Mouse (Mus musculus) limb, embryonic 12.5 days (tissue): Measurements from ENCODE around the gene Lmntd1. TPM values are rescaled to one million over a fixed set of nuclear protein-coding genes. Genes with fewer than 3 reads are reported as not detected.

ENCODE experiments used
- ATAC-seq: fragments of 200-750 bp; cut with Nextera tagmentation; 2 replicates; pipeline ENCODE4 v1.8.0; 2017; ENCODE audit warnings: low read depth, moderate TSS enrichment; ENCODE audit not compliant: insufficient number of reproducible peaks, insufficient read depth, low FRiP score, low TSS enrichment
- H3K27ac ChIP-seq: fragments of 300-500 bp; sonication (generic); 2 replicates; pipeline ENCODE4 v1.5.1; 2016; ENCODE audit warnings: mild to moderate bottlenecking, moderate library complexity
- H3K27me3 ChIP-seq: fragments of 300-500 bp; sonication (generic); 2 replicates; pipeline ENCODE4 v1.6.1; 2016; ENCODE audit warnings: mild to moderate bottlenecking, moderate library complexity
- H3K36me3 ChIP-seq: fragments of 300-500 bp; sonication (generic); 2 replicates; pipeline ENCODE4 v1.6.1; 2016; ENCODE audit warnings: mild to moderate bottlenecking, moderate library complexity
- H3K4me1 ChIP-seq: fragments of 300-500 bp; sonication (generic); replicated peaks from 2 replicates; pipeline ENCODE4 v1.6.1; 2016
- H3K4me2 ChIP-seq: fragments of 300-500 bp; sonication (generic); 2 replicates; pipeline ENCODE4 v1.6.1; 2016; ENCODE audit warnings: mild to moderate bottlenecking, moderate library complexity
- H3K4me3 ChIP-seq: fragments of 300-500 bp; sonication (generic); replicated peaks from 2 replicates; pipeline ENCODE4 v1.5.1; 2016; ENCODE audit warnings: mild to moderate bottlenecking
- H3K9ac ChIP-seq: fragments of 300-500 bp; sonication (generic); replicated peaks from 2 replicates; pipeline ENCODE4 v1.6.1; 2016; ENCODE audit warnings: mild to moderate bottlenecking, moderate library complexity
- H3K9me3 ChIP-seq: fragments of 300-500 bp; sonication (generic); 2 replicates; pipeline ENCODE4 v1.6.1; 2016; ENCODE audit warnings: mild to moderate bottlenecking, moderate library complexity
- WGBS: fragments of 180-500 bp; shearing (Covaris S2); methylation state at CpG from one replicate; pipeline ENCODE4 v1.1.7; 2016; 5-methylcytosine and 5-hydroxymethylcytosine counted together
- polyA plus RNA-seq: library from polyadenylated mRNA; unstranded; fragments of >200 nt; fragmentation: Nextera tagmentation; extraction: Ambion mirVana; gene quantifications from 2 replicates; pipeline ENCODE4 v1.2.1, GENCODE M21; 2016

Lmntd1 gene
- polyA plus RNA-seq, 1 experiment from 2014 or later, result 0.18 TPM

DNA sequence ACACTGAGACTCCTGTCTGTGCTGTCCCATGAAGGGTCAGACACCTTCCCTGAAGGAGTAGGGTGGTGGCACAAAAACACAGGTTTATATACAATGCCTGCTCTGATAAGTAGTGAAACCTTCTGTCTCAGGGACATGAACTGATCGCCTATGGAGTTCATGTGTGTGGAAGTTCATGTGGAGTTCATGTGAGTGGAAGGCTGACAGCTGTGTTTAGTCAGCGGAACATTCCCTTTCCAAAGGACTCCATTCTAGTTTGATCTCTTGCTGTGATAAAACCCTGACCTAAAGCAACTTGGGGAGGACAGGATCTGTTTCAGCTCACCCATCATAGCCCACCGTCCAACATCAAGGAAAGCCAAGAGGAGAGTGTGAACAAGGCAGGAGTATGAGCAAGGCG is 22.6 kb upstream of the Lmntd1 start:
- 73% methylated on average over 4 of the region's 4 CpGs for WGBS
- Histone ChIP-seq H3K4me2 (no peak overlapping the region), H3K4me1 (0 out of 2 replicates have a peak, but pooled peaks cover 3% of the 10 kb centered on the region), H3K9ac (no peak overlapping the region), H3K36me3 (no peaks in the 10 kb centered on the region), H3K27ac (no peak overlapping the region), H3K27me3 (no peaks in the 10 kb centered on the region), H3K4me3 (no peak overlapping the region), H3K9me3 (peaks cover 10% of the 10 kb centered on the region; the same call in 1 of the 2 replicates)
- ATAC-seq, result no peak

DNA sequence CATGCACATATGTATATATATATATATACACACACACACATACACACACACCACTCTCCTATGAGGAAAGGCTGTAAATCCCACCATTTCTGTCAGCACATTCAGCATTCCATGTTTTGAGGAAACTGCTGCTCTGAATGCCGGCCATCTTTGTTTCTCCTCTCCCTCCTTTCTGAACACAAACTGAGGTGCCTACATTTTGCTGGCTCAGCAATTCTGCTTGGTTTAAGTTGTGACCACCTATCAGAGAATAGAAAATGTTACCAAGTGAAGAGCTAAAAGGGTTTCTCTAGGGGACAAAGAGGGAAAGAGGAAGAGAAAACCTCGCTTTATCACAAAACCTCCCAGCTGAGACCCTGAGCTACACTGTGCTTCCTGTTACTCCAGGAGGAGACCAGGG is 20.3 kb upstream of the Lmntd1 start:
- Histone ChIP-seq H3K27ac (no peak overlapping the region), H3K9ac (no peak overlapping the region), H3K27me3 (no peaks in the 10 kb centered on the region), H3K4me1 (0 out of 2 replicates have a peak, but pooled peaks cover 3% of the 10 kb centered on the region), H3K36me3 (no peaks in the 10 kb centered on the region), H3K4me3 (no peak overlapping the region), H3K4me2 (no peak overlapping the region), H3K9me3 (0 out of 2 replicates have a peak, but pooled peaks cover 4% of the 10 kb centered on the region)
- WGBS, result 78% methylated on average over 2 of the region's 2 CpGs
- no peak for ATAC-seq

DNA sequence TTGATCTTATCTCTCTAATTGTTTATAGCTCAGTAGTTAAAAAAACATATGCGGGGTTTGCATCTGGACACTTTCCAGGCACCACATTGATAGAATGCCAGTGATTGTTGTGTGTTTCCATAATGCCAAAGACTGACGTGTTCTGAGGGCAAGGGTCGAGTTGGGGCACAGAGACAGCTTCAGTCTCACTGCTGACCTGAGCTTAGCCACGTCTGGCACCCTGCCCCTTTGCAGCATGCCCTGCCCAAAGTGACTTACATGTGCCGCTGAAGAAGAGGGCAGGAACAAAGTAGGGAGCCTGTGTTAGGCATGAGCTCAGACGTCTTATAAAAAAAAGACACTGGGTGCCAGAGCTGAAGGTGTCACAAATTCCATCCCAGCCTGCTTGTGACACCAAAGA is 16.1 kb upstream of the Lmntd1 start:
- 0 out of 2 replicates have a peak, but pooled peaks cover 4% of the 10 kb centered on the region for H3K9me3 ChIP-seq
- no peak overlapping the region for H3K27ac ChIP-seq
- no peaks in the 10 kb centered on the region for H3K36me3 ChIP-seq
- no peak overlapping the region for H3K4me3 ChIP-seq
- ATAC-seq, result no peak
- no peak overlapping the region for H3K9ac ChIP-seq
- H3K27me3 ChIP-seq, result no peaks in the 10 kb centered on the region
- H3K4me2 ChIP-seq, result no peak overlapping the region
- 60% methylated on average over 6 of the region's 6 CpGs for WGBS
- H3K4me1 ChIP-seq, result 0 out of 2 replicates have a peak, but pooled peaks cover 10% of the 10 kb centered on the region

DNA sequence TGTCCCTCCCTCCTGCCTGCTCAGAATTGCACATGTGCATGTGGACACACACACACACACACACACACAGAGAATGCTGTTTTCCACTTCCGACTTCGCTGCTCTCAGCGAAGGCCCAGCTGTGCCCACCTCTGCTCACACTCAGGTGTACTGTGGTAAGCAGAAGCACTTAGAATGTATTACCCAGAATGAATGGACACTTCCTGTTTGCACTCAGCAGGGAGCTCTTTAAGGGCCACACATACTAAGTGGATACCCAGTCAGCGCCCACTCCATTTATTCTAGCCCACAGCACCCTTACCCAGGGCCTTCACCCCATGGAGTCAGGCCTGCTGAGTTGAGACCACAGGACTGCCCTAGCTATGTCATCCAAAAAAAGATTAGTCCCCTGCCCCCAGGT is 9.0 kb upstream of the Lmntd1 start:
- ATAC-seq, result no peak
- peaks cover 1% of the 10 kb centered on the region; the same call in 1 of the 2 replicates for H3K4me1 ChIP-seq
- H3K27me3 ChIP-seq, result no peaks in the 10 kb centered on the region
- no peak overlapping the region for H3K4me2 ChIP-seq
- no peak overlapping the region for H3K9ac ChIP-seq
- WGBS, result 85% methylated on average over 4 of the region's 4 CpGs
- no peak overlapping the region for H3K4me3 ChIP-seq
- no peaks in the 10 kb centered on the region for H3K9me3 ChIP-seq
- H3K27ac ChIP-seq, result no peak overlapping the region
- no peaks in the 10 kb centered on the region for H3K36me3 ChIP-seq

DNA sequence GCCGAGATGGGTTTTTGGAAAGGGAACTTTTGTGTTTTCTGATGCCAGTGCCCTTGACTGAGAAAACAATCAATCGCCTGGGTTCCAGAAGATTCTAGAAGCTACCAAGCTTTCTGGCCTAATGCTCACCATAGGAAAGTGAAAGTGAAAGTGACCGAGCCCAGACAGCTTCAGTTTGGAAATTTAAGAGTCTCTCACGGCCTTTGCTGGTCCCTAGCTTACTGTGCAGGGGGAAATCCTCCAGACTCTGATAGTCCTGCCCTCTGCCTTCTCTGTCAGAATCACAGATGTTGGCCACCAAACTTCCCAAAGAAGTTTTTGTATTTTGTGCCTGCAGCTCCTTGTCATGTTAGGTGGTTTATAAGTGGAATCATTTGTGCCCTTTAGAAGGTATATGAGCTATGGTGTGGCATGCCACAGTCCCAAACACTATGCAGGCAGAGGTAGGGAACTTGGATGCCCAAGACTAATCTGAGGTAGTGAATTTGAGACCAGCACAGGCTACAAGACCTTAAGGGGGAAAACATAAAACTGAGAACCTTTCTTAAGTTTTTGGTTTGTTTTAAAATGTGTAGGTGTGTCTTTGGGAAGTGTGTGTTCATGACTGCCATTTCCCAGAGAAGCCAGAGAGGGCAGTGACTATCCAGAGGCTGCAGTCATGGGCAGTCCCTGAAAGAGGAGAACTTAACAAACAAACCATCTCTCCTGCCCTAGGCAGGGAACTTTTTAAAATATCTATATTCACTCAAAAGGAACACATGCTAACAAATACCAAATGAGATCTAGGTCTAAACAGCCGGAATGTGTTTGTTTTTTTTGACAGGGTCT is 2.5 kb upstream of the Lmntd1 start:
- no peaks in the 10 kb centered on the region for H3K27me3 ChIP-seq
- H3K9ac ChIP-seq, result no peak overlapping the region
- H3K27ac ChIP-seq, result no peak overlapping the region
- ATAC-seq, result no peak
- 83% methylated on average over 5 of the region's 5 CpGs for WGBS
- 0 out of 2 replicates have a peak, but pooled peaks cover 4% of the 10 kb centered on the region for H3K9me3 ChIP-seq
- H3K4me3 ChIP-seq, result no peak overlapping the region
- no peak overlapping the region for H3K4me2 ChIP-seq
- no peaks in the 10 kb centered on the region for H3K36me3 ChIP-seq
- peaks cover 7% of the 10 kb centered on the region; the same call in 1 of the 2 replicates for H3K4me1 ChIP-seq

DNA sequence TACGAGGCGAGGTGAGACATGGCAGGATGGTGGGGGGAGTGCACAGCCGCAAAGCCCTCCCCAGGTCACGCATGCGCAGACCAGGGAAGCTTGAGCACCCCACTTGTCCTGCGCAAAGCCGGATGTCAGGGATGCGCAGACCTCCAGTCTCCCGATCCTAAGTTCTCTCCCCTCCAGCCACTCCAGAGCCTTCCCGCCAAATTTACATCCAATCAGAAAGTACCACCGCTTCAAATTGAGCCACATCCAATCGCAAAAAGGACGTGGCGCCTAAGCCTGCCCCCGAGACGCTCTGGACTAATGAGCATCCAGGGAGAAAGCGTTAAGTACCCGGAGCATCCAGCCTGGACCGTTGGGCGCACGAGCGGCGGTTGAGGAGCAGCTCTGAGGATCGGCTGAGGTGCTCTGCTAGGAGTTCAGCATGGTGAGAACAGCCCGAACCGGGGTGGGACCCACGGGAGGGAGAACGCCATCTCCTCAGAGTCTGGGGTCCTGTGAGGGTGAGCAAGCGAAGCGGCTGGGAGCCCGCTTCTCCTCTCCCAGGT is 1.6 kb upstream of the Lmntd1 start, which contains the start of gene Tuba3b:
Gene Tuba3b, plus strand, starts transcription at position 92 of the 545 bp plus-strand sequence.
- no peak within 1 kb of the TSS for H3K4me3 ChIP-seq
- no peaks in the 10 kb centered on the region for H3K36me3 ChIP-seq
- WGBS, result 95% methylated on average over 31 of the region's 31 CpGs
- no peak for ATAC-seq
- H3K4me1 ChIP-seq, result peaks cover 7% of the 10 kb centered on the region; the same call in 1 of the 2 replicates
- H3K4me2 ChIP-seq, result no peak within 1 kb of the TSS
- H3K9ac ChIP-seq, result no peak within 1 kb of the TSS
- no peak within 1 kb of the TSS for H3K27ac ChIP-seq
- H3K9me3 ChIP-seq, result 0 out of 2 replicates have a peak, but pooled peaks cover 4% of the 10 kb centered on the region
- H3K27me3 ChIP-seq, result no peaks in the 10 kb centered on the region

DNA sequence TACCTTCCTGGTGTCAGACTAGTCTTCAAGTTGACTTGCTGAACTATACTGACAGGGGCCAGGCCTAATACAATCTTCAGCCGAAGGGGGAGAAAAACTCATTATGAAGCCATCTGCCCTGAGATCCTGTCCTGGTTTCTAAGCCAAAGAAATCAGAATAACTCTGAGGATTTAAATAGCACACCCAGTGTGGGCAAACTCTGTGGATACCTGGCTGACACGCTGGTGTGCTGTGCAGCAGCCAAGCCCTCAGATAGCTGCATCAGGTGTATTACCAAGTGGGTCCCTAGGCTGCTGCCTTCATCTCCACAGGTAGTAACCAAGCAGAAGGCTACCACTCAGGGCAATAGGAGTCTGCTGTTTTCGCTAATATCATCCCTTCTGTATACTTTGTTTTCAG is 1.5 kb downstream of the Lmntd1 start:
- no peaks in the 10 kb centered on the region for H3K36me3 ChIP-seq
- H3K9me3 ChIP-seq, result 0 out of 2 replicates have a peak, but pooled peaks cover 4% of the 10 kb centered on the region
- H3K4me2 ChIP-seq, result no peak overlapping the region
- no peaks in the 10 kb centered on the region for H3K27me3 ChIP-seq
- no peak overlapping the region for H3K9ac ChIP-seq
- WGBS, result 83% methylated on average over 3 of the region's 3 CpGs
- H3K4me1 ChIP-seq, result peaks cover 11% of the 10 kb centered on the region; the same call in 1 of the 2 replicates
- H3K4me3 ChIP-seq, result no peak overlapping the region
- H3K27ac ChIP-seq, result no peak overlapping the region
- no peak for ATAC-seq

DNA sequence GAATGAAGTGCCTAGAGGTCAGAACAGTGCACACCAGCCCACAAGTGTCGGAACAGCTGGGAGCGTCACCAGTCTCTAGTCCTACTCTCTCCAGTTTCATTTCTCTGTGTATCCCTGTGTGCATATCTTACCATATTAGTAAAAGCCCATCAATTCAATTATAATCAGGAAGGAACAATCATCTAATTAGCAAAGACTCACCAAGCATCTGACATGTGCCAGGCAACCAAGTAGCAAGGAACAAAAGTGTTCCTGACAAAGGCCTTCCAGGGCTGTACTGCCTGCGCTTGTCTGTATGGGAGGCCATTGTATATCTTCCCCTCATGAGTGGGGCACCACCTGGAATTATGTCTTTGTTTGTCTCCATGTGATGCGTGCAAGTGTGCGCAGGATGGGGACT is 3.2 kb downstream of the Lmntd1 start:
- Histone ChIP-seq H3K4me3 (no peak overlapping the region), H3K9me3 (0 out of 2 replicates have a peak, but pooled peaks cover 4% of the 10 kb centered on the region), H3K27me3 (no peaks in the 10 kb centered on the region), H3K9ac (no peak overlapping the region), H3K4me1 (peaks cover 17% of the 10 kb centered on the region), H3K27ac (no peak overlapping the region), H3K36me3 (no peaks in the 10 kb centered on the region), H3K4me2 (no peak overlapping the region)
- 94% methylated on average over 5 of the region's 5 CpGs for WGBS
- no peak for ATAC-seq

DNA sequence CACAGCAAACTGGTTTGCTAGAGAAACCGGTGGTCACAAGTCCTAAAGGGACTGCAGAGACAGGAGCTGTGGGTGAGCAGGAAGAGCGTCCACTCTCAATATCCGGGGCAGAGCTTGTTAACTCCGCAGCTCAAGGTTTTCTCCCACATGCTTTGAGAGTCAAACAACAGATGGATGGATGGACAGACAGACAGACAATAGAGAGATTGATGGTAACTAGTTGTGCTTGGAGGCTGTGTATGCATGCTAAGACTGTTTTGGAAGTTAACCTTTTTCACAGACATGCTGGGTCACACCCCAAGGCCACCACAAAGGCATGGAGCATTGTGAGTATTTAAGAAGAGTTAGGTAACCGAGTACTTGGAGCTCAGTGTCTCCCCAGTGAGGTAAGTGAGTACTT is 5.4 kb downstream of the Lmntd1 start:
- Histone ChIP-seq H3K27ac (peak overlapping the region; percentile 59; the same call in 1 of the 2 replicates), H3K4me3 (no peak overlapping the region), H3K9me3 (no peaks in the 10 kb centered on the region), H3K4me2 (no peak overlapping the region), H3K27me3 (no peaks in the 10 kb centered on the region), H3K4me1 (peaks cover 32% of the 10 kb centered on the region), H3K36me3 (no peaks in the 10 kb centered on the region), H3K9ac (no peak overlapping the region)
- WGBS, result 91% methylated on average over 5 of the region's 5 CpGs
- no peak for ATAC-seq

DNA sequence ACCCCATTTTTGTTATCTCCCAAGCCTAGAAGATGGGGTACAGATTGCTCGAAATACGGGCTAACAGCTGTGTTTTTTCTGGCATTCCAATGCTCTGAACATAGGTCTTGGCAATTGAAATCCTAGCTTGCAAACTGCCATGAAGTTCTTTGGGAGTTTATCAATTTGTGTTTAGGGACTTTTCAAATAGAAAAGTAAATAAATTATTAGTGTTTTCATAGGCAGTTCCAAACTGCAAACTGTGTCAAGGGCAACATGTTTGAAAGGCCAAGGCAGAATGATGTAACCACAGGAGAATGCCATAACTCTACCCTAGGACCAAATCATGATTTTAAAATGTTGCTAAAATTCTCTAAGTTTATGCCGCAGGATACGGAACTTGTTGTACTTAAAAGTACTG is 6.4 kb downstream of the Lmntd1 start:
- no peak for ATAC-seq
- H3K36me3 ChIP-seq, result no peaks in the 10 kb centered on the region
- 90% methylated on average over 4 of the region's 4 CpGs for WGBS
- H3K27ac ChIP-seq, result no peak overlapping the region
- H3K27me3 ChIP-seq, result no peaks in the 10 kb centered on the region
- H3K9ac ChIP-seq, result no peak overlapping the region
- H3K9me3 ChIP-seq, result no peaks in the 10 kb centered on the region
- H3K4me2 ChIP-seq, result no peak overlapping the region
- H3K4me3 ChIP-seq, result no peak overlapping the region
- H3K4me1 ChIP-seq, result peaks cover 36% of the 10 kb centered on the region

DNA sequence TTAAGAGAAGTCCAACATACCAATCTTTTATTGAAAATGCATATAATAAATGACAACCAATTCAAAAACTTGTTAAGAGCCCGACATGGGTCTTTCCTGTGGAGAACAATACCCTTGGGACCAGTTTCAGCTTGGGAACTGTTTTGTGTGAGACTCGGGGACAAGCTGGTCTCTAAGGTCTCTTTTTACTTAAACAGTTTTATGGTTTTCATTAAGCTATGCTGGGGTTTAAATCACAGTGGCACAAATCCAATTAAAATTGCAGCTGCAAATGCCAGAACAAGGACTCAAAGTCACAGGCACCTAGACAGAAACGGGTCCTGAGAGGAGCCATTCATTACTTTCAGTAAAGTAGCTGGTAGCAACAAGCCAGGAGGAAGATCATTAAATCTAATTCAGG is 8.9 kb downstream of the Lmntd1 start:
- no peaks in the 10 kb centered on the region for H3K36me3 ChIP-seq
- H3K4me3 ChIP-seq, result no peak overlapping the region
- peak; percentile 72 for ATAC-seq
- H3K4me2 ChIP-seq, result peak overlapping the region; percentile 10; the same call in 1 of the 2 replicates
- H3K27me3 ChIP-seq, result no peaks in the 10 kb centered on the region
- 8% methylated on average over 3 of the region's 3 CpGs for WGBS
- H3K9ac ChIP-seq, result no peak overlapping the region
- peak overlapping the region; percentile 79; the same call in 1 of the 2 replicates for H3K27ac ChIP-seq
- H3K4me1 ChIP-seq, result peaks cover 57% of the 10 kb centered on the region
- 0 out of 2 replicates have a peak, but pooled peaks cover 3% of the 10 kb centered on the region for H3K9me3 ChIP-seq
